Mouse (Mus musculus) adrenal gland (tissue): ENCODE measurements around the gene Tceal1.
"Not testable (repeated sequence)": the region's sequence is repeated elsewhere in the genome, so short reads cannot be mapped to it uniquely, and the experiment has no call there.

Experiments
- intact Hi-C: fragments of 180-260 bp; cut with DNase I; formaldehyde crosslinking; loops from one replicate; pipeline ENCODE4 v1.15.1; 2025
- long read RNA-seq, 2 experiments: library from polyadenylated mRNA; unstranded; transcript quantifications; one replicate each; pipeline ENCODE4 v2.0.0; 2020; ENCODE audit warnings: borderline replicate concordance in 1 of 2; ENCODE audit not compliant: insufficient replicate concordance in 1 of 2

Gene Tceal1
- long read RNA-seq, experiment 1, transcript Tceal1-201 (2 exons, 2,803 nt): major isoform, 19 of 21 reads
- long read RNA-seq, experiment 1, partial matches to known transcripts: 0 of 21 reads
- long read RNA-seq, experiment 1, other reads (novel, unspliced or antisense): 2 of 21 reads
- long read RNA-seq, experiment 2, transcript Tceal1-201 (2 exons, 2,803 nt): major isoform, 38 of 45 reads
- long read RNA-seq, experiment 2, partial matches to known transcripts: 2 of 45 reads
- long read RNA-seq, experiment 2, other reads (novel, unspliced or antisense): 5 of 45 reads

GRCm38 (mm10) chrX:136707446-136708167 is at the start of gene Tceal1:
Tceal1 (plus strand) TSS chrX:136707982.
- intact Hi-C loops: no loop called here

GRCm38 (mm10) chrX:136666281-136666706 is 41.5 kb upstream of the Tceal1 start:
- intact Hi-C loops: no loop called here

GRCm38 (mm10) chrX:136666762-136667464 is 40.9 kb upstream of the Tceal1 start:
- intact Hi-C loops: not testable (repeated sequence)

DNA sequence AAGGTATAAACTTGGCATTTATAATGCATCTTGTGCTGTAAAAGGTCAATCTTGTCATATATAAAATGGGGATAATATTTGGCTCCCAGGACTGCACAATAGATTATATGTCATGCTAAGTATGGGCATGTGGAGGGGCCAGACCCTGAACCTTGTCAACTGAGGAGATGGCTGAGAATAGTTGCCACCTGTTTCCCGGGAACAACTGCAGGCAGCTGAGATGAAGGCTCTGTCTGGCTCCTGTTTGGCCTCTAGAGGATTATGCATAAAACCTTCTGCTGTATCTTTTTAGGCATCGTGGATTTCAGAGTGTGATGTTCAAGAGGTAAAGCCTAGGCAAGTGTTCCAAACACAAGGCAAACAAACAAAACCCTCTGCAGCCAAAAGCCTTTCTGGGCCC is 39.0 kb upstream of the Tceal1 start:
- intact Hi-C loops: no loop called here

GRCm38 (mm10) chrX:136680989-136681388 is 26.8 kb upstream of the Tceal1 start:
- intact Hi-C loops: no loop called here

- intact Hi-C loops: not testable (repeated sequence)
Measured at GRCm38 (mm10) chrX:136691606-136692293, 16.0 kb upstream of the Tceal1 start.

DNA sequence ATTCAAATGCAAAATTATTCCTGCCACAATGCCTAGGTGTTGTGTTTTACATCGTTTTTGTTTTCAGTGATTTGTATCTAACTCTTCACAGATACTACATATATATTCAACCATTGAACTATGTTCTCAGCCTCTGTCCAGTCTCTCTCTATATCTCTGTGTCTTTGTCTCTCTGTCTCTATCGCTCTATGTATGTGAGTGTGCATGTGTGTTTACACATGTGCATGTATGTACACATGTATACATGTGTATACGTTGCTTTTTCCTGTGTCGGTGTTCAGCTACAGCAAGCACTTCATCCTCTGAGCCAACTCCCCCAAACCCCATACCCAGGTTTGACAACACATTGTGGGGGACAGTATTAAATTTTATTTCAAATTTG is 15.5 kb upstream of the Tceal1 start:
- intact Hi-C loops: no loop called here

GRCm38 (mm10) chrX:136693196-136693595 is 14.6 kb upstream of the Tceal1 start:
- intact Hi-C loops: no loop called here

- intact Hi-C loops: no loop called here
Measured at GRCm38 (mm10) chrX:136708168-136708681, 443 bp downstream of the Tceal1 start.

DNA sequence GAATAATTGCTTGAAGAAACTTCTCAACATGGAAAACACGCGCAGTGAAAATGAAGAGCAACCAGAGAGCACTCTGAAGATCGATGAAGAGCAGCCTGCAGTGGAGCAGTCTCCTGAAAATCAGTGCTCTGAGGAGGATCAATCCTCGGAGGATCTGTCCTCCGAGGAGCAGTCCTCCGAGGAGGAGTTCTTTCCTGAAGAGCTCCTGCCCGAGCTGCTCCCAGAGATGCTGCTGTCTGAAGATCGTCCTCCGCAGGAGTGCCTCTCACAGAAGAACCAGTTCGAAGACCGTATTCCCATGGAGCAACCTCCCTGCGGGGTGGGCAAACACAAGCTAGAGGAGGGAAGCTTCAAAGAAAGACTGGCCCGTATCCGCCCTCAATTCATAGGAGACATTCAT is 1.0 kb downstream of the Tceal1 start:
- intact Hi-C loops: no loop called here

DNA sequence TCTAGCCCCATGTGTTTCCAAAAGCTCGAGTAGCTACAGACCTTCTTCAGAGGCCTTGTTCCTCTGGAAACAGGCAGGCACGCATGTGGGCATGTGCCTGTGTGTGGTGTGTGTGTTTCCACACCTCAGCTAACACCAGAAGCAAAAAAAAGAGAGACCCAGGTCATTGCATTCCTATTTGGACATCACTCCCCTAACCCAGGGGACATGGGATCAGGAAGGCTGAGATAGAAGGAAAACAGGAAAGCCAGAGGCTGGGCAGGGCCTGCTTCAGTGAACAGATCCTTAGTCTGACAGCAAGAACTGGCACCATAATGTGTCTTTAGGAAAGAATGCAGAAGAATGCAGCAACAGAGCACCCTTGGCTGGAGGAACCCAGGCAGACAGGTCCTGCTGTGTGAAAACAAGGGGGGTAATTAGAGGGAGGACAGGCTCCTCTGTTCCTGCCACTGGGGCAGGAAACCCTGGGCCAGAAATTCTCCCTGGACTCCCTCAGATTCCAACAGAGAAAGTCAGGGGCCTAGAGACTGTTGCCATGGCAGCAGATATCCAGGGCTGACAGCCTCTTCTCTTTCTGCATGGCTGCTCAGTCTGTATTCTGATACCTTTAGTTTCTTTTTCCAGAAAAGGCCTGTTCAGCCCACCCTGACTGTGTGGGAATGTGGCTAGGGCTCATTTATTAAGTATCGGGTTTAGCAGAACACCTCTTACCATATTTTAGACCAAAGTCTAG is 7.1 kb downstream of the Tceal1 start:
- intact Hi-C loops: not testable (repeated sequence)

DNA sequence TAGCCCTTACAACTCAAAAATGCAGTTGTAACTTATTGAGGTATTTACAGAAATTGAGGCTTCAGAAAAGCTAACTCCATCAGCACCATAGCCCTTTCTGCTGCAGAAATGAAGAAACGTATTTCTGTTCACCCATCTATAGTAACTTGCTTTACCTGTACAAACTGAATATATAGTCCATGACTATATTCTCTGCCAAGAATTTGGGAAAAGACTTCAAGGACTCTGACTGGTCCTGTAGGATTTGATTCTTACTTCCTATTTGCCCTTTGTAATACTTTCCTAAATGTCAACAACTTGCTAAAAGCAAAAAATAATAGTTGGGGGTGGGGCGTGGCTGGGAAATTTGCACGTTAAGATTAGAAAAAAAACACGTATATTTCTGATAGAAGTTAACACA is 24.2 kb downstream of the Tceal1 start:
- intact Hi-C loops: no loop called here

DNA sequence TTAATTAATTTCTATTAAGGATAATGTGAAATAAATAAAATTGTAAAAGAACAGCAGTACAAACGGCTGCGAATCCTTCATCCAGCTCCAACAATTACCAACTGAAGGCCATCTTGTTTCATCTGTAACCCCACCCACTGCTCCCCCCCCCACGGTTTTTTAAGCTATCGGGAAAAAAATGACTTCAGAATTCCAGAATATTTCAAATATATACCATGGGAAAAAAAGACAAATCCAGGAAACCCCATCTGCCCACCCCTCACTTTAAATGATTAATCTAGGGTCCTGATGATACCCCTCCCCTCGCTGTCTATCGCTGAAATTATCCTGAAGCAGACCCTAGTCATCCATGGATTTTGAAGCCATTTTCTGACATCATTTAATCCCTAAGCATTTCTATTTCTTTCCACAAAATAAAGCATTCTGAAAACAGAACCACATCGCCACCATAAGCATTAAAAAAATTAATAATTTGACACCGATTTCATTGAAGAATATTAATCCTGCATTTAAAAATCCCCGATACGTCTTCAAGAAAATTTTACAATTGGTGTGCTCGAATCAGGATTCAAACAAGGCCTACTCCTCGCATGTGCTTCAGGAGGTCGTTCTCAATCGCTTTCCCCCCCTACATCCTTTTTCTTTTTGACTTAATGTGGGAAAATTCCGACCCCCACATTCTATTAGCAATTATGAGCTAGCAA is 32.5 kb downstream of the Tceal1 start:
- intact Hi-C loops: loop anchor here (5.0 kb wide), 1 partner anchor 277 kb away; no protein-coding TSS in a partner anchor

DNA sequence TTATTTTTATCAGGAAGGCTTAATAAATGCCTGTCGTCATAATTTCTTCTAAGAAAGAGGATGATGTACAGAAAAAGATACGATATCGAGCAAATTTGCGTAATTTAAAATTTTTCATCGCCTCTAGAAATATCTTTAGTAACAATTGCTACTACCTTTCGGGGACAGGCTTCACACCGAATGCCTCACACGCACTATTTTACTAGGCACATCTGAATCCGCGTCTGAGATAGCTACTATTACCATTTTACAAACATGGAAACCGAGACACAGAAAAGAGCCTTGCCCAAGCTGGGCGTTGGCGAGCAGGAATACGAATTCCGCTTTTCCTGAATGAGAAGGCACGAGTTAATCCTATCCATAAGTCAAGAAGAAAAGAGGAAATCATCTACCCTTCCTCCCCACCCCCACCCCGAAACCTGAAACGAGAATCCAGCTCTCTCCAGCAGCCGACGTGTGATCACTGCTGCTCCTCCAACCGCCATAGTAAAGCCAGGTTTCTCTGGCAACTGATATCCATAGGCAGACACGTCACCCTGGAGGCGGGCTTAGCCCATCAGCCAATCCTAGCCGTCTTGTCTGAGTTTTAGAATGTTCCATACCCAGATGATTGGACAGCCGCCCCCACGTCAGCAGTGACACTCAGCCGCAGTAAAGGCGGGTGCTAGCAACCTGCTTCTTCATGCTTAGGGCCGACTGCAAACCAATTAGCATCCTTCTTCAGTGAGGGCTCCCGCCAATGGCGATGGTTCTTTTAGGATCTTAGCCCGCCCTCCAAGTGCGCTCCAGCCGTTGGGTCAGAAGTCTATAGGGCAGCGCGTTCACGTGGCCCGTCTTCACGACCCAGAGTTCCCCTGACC is 33.2 kb downstream of the Tceal1 start:
- intact Hi-C loops: loop anchor here (5.0 kb wide), 1 partner anchor 276 kb away; no protein-coding TSS in a partner anchor

GRCm38 (mm10) chrX:136741651-136742201 is 33.9 kb downstream of the Tceal1 start:
- intact Hi-C loops: loop anchor here (2.0 to 5.0 kb wide), 2 partner anchors 79 to 276 kb away; no protein-coding TSS in a partner anchor

DNA sequence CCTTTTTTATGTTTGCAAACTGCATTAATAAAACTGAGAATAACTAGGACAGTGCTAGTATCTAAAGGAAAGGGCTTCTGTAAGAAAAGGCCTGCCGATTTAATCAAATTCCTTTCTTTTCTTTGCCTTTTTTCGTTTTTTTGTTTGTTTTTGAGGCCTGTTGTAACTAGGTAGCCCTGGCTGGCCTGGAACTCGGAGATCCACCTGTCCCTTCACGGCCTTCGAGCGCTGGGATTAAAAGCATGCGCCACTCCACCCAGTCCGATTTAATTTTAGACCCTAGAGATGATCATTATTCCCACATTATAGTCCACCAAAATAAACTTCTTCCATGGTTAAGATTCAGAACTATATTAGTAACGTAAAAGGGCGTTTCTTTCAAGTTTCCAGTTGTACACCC is 34.5 kb downstream of the Tceal1 start:
- intact Hi-C loops: loop anchor here (2.0 to 5.0 kb wide), 2 partner anchors 79 to 275 kb away; no protein-coding TSS in a partner anchor

GRCm38 (mm10) chrX:136742661-136743103 is 34.9 kb downstream of the Tceal1 start:
- intact Hi-C loops: loop anchor here (2.0 to 5.0 kb wide), 2 partner anchors 78 to 275 kb away; no protein-coding TSS in a partner anchor

DNA sequence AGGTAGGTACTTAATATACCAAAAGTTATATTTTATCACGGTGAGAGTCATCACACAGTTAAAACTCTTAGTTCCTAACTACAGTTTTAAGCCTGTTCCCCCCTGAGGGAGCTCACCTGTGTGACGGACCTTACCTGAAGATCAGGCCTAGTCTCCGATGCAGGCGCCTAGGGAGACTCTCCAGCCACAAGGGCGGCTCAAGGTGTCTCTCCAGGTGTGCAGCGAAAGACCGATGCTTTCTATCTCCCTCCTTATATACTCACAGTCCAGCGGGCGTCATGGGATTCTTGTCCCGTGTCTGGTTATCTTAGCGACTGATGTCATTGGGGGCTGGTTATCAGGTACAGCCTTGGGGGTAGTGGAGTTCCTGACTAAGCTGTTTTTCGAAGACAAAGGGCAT is 35.7 kb downstream of the Tceal1 start, which contains the start of gene Morf4l2:
Gene Morf4l2 (minus strand): TSS at position 232 of the 400 bp plus-strand sequence.
- intact Hi-C loops: loop anchor here (2.0 to 5.0 kb wide), 2 partner anchors 77 to 274 kb away; no protein-coding TSS in a partner anchor
